Mouse (Mus musculus) left cerebral cortex, postnatal 36 days (tissue): ENCODE measurements at regions not wholly inside any gene's neighbourhood (a gene's known extent, or its start where the extent isn't known, plus 50 kb on each side); places are given as distances from the start of the nearest gene placed in this dataset.

ENCODE experiments used
- DNase-seq, 2 experiments: peaks; one replicate each; pipeline ENCODE4 v3.0.0; 2021 to 2022; ENCODE audit warnings: low spot score in 2 of 2, mixed read lengths in 1 of 2
- intact Hi-C: fragments of 180-260 bp; cut with DNase I; formaldehyde crosslinking; loops from one replicate; pipeline ENCODE4 v1.15.1; 2025

- intact Hi-C loops: no loop called here
- no peak for DNase-seq
Observed at GRCm38 (mm10) chr13:52777396-52778034, 152.0 kb downstream of the Auh start.

DNA sequence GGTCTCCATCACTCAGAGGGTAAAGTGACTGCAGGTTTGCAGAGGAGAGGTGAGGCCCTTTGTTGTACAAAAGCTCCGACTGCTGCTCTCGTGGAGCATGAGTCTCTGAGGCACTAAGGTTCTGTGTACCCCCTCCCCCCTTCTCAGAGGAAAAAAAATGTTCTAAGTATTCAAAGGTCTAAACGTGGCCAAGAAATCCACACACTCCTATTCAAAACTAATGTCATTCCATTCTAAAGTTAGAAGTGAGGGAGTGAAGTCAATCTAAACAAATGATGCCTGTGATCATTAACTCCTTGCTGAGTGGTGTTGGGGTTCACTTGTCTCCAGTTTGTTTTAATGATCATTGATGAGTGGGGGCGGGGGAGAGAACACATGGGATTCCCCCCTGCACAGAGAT, 150.6 kb downstream of the Auh start:
- intact Hi-C loops: no loop called here
- DNase-seq: no peak
